Mouse (Mus musculus): Measurements from ENCODE around the gene Nkiras1.
"Not testable (repeated sequence)": the region's sequence is repeated elsewhere in the genome, so short reads cannot be mapped to it uniquely, and the experiment has no call there.

Nkiras1 gene

GRCm38 (mm10) chr14:18270529-18271441, at the start of gene Nkiras1, which contains the start of gene Rpl15:
Gene Nkiras1, plus strand, starts transcription at chr14:18271136.
Gene Rpl15, minus strand, starts transcription at chr14:18271391.
- DNase-seq (ENCODE audit: low read depth, low spot score) = peak; percentile 91

GRCm38 (mm10) chr14:18221977-18222376, 49.0 kb upstream of the Nkiras1 start:
- no peak for DNase-seq (ENCODE audit: low read depth, low spot score)

- not testable (repeated sequence) for DNase-seq (ENCODE audit: low read depth, low spot score)
These were observed 45.5 kb upstream of the Nkiras1 start for GRCm38 (mm10) chr14:18225431-18225830.

- not testable (repeated sequence) for DNase-seq (ENCODE audit: low read depth, low spot score)
These were observed 44.8 kb upstream of the Nkiras1 start for GRCm38 (mm10) chr14:18226181-18226580.

GRCm38 (mm10) chr14:18229751-18230150, 41.2 kb upstream of the Nkiras1 start:
- not testable (repeated sequence) for DNase-seq (ENCODE audit: low read depth, low spot score)

GRCm38 (mm10) chr14:18231866-18232265, 39.1 kb upstream of the Nkiras1 start:
- not testable (repeated sequence) for DNase-seq (ENCODE audit: low read depth, low spot score)

- DNase-seq (ENCODE audit: low read depth, low spot score) = no peak
These were observed 37.9 kb upstream of the Nkiras1 start for GRCm38 (mm10) chr14:18233076-18233475.

GRCm38 (mm10) chr14:18233981-18234960, 36.7 kb upstream of the Nkiras1 start:
- DNase-seq (ENCODE audit: low read depth, low spot score) = no peak

GRCm38 (mm10) chr14:18236496-18237235, 34.3 kb upstream of the Nkiras1 start:
- not testable (repeated sequence) for DNase-seq (ENCODE audit: low read depth, low spot score)

GRCm38 (mm10) chr14:18237381-18237780, 33.6 kb upstream of the Nkiras1 start:
- no peak for DNase-seq (ENCODE audit: low read depth, low spot score)

GRCm38 (mm10) chr14:18238131-18238749, 32.7 kb upstream of the Nkiras1 start:
- DNase-seq (ENCODE audit: low read depth, low spot score) = peak; percentile 88

GRCm38 (mm10) chr14:18238750-18239731, 31.9 kb upstream of the Nkiras1 start, which contains the start of gene Nr1d2:
Gene Nr1d2, minus strand, starts transcription at chr14:18239127.
- DNase-seq (ENCODE audit: low read depth, low spot score) = peak; percentile 97

- DNase-seq (ENCODE audit: low read depth, low spot score) = no peak
These were observed 30.8 kb upstream of the Nkiras1 start for GRCm38 (mm10) chr14:18240132-18240531.

- DNase-seq (ENCODE audit: low read depth, low spot score) = no peak
These were observed 29.1 kb upstream of the Nkiras1 start for GRCm38 (mm10) chr14:18241786-18242185.

- DNase-seq (ENCODE audit: low read depth, low spot score) = no peak
These were observed 28.3 kb upstream of the Nkiras1 start for GRCm38 (mm10) chr14:18242638-18243130.

- DNase-seq (ENCODE audit: low read depth, low spot score) = no peak
These were observed 9.7 kb upstream of the Nkiras1 start for GRCm38 (mm10) chr14:18261203-18261602.

- DNase-seq (ENCODE audit: low read depth, low spot score) = no peak
These were observed 7.5 kb upstream of the Nkiras1 start for GRCm38 (mm10) chr14:18263427-18263826.

- DNase-seq (ENCODE audit: low read depth, low spot score) = not testable (repeated sequence)
These were observed 898 bp upstream of the Nkiras1 start for GRCm38 (mm10) chr14:18269947-18270528.

GRCm38 (mm10) chr14:18271666-18272065, 730 bp downstream of the Nkiras1 start:
- DNase-seq (ENCODE audit: low read depth, low spot score) = no peak

All from WW6 (cell line).